ENCODE assay signal across 8 mouse cellular contexts in genomic region chr6:91159047-91159446, GRCm38 (mm10). TPM values are rescaled to one million over a fixed set of nuclear protein-coding genes. Genes with fewer than 3 reads are reported as not detected.
DNase-seq lines count a peak whose midpoint lies in the region; ATAC-seq lines count a peak whose summit lies in the region.

No protein-coding gene starts in this region.

- H3K9me3 ChIP-seq in kidney, embryonic 14.5 days (ENCODE audit: control insufficient read depth, low read length) = no peaks in the 10 kb centered on the region
- no peaks in the 10 kb centered on the region for H3K9me3 ChIP-seq in forebrain, embryonic 12.5 days
- no peaks in the 10 kb centered on the region for H3K9me3 ChIP-seq in limb, embryonic 10.5 days (replicated peaks)
- H3K9me3 ChIP-seq in midbrain, embryonic 16.5 days (replicated peaks; ENCODE audit: control insufficient read depth, low read length, poor library complexity, severe bottlenecking) = no peaks in the 10 kb centered on the region

- H3K4me1 ChIP-seq in kidney, embryonic 14.5 days (ENCODE audit: control insufficient read depth, insufficient read depth, low read length) = peaks cover 20% of the 10 kb centered on the region
- peaks cover 56% of the 10 kb centered on the region for H3K4me1 ChIP-seq in forebrain, embryonic 12.5 days
- peaks cover 63% of the 10 kb centered on the region for H3K4me1 ChIP-seq in limb, embryonic 10.5 days
- peaks cover 63% of the 10 kb centered on the region for H3K4me1 ChIP-seq in midbrain, embryonic 16.5 days (ENCODE audit: control insufficient read depth, insufficient read depth, low read length)

- no peaks in the 10 kb centered on the region for H3K27me3 ChIP-seq in kidney, embryonic 14.5 days (ENCODE audit: control insufficient read depth, insufficient read depth, low read length)
- H3K27me3 ChIP-seq in forebrain, embryonic 12.5 days = 0 out of 2 replicates have a peak, but pooled peaks cover 4% of the 10 kb centered on the region
- H3K27me3 ChIP-seq in limb, embryonic 10.5 days (ENCODE audit: low read depth, poor library complexity, severe bottlenecking) = no peaks in the 10 kb centered on the region; the same call in 1 of the 2 replicates
- no peaks in the 10 kb centered on the region for H3K27me3 ChIP-seq in midbrain, embryonic 16.5 days (ENCODE audit: control insufficient read depth, insufficient read depth, low read depth, low read length)

- 77% methylated on average over 9 of the region's 9 CpGs for WGBS in kidney, embryonic 14.5 days
- 85% methylated on average over 9 of the region's 9 CpGs for WGBS in forebrain, embryonic 12.5 days
- WGBS in limb, embryonic 10.5 days = 82% methylated on average over 9 of the region's 9 CpGs
- WGBS in midbrain, embryonic 16.5 days = 72% methylated on average over 9 of the region's 9 CpGs

- H3K4me3 ChIP-seq in kidney, embryonic 14.5 days (ENCODE audit: low read length) = no peak overlapping the region
- H3K4me3 ChIP-seq in forebrain, embryonic 12.5 days (replicated peaks) = no peak overlapping the region
- H3K4me3 ChIP-seq in limb, embryonic 10.5 days = peak overlapping the region; percentile 12; the same call in 1 of the 2 replicates
- peak overlapping the region; percentile 6; the same call in 1 of the 2 replicates for H3K4me3 ChIP-seq in midbrain, embryonic 16.5 days (ENCODE audit: low read depth, low read length)

- no peak overlapping the region for H3K27ac ChIP-seq in kidney, embryonic 14.5 days (ENCODE audit: low read depth, low read length)
- H3K27ac ChIP-seq in forebrain, embryonic 12.5 days = peak overlapping the region; percentile 6; the same call in 1 of the 2 replicates
- H3K27ac ChIP-seq in limb, embryonic 10.5 days = peak overlapping the region; percentile 95
- H3K27ac ChIP-seq in midbrain, embryonic 16.5 days (ENCODE audit: low read length) = peak overlapping the region; percentile 5

- no peak for ATAC-seq in kidney, embryonic 14.5 days (ENCODE audit: low FRiP score, low TSS enrichment)
- ATAC-seq in forebrain, embryonic 12.5 days (ENCODE audit: low FRiP score) = no peak
- ATAC-seq in midbrain, embryonic 16.5 days = no peak

- H3K4me2 ChIP-seq in kidney, embryonic 14.5 days (replicated peaks; ENCODE audit: low read depth, low read length) = no peak overlapping the region
- H3K4me2 ChIP-seq in forebrain, embryonic 12.5 days = peak overlapping the region; percentile 21; the same call in 1 of the 2 replicates
- peak overlapping the region; percentile 90 for H3K4me2 ChIP-seq in midbrain, embryonic 16.5 days (ENCODE audit: low read length)

- no peak for DNase-seq in kidney, adult 8-10 months
- no peak for DNase-seq in limb, embryonic 10.5 days (ENCODE audit: low spot score)
- DNase-seq in thymus, postnatal 10 days (ENCODE audit: low spot score in 2 of 2) = no peak
- no peak for DNase-seq in gastrocnemius, postnatal 4 days (ENCODE audit: low spot score in 2 of 2)
- DNase-seq in left cerebral cortex, postnatal 36 days (ENCODE audit: low spot score in 2 of 2) = no peak

- no peaks in the 10 kb centered on the region for H3K36me3 ChIP-seq in kidney, embryonic 14.5 days (ENCODE audit: control insufficient read depth, insufficient read depth, low read length)
- H3K36me3 ChIP-seq in forebrain, embryonic 12.5 days (replicated peaks) = peaks cover 12% of the 10 kb centered on the region; the same call in 1 of the 2 replicates
- peaks cover 9% of the 10 kb centered on the region; the same call in 1 of the 2 replicates for H3K36me3 ChIP-seq in limb, embryonic 10.5 days
- H3K36me3 ChIP-seq in midbrain, embryonic 16.5 days (ENCODE audit: control insufficient read depth, insufficient read depth, low read length) = no peaks in the 10 kb centered on the region

- intact Hi-C loops in left cerebral cortex, postnatal 36 days (cut with DNase I) = no loop called here

- peak overlapping the region; percentile 23; the same call in 1 of the 2 replicates for H3K9ac ChIP-seq in kidney, embryonic 14.5 days (ENCODE audit: low read depth, low read length)
- peak overlapping the region; percentile 25; the same call in 1 of the 2 replicates for H3K9ac ChIP-seq in forebrain, embryonic 12.5 days
- H3K9ac ChIP-seq in midbrain, embryonic 16.5 days (ENCODE audit: low read depth, low read length) = peak overlapping the region; percentile 88

RNA-seq across cellular contexts. Expression of gene Hdac11, which starts 2.6 kb away (rescaled TPM):
- polyA plus RNA-seq in kidney, embryonic 14.5 days (2014; fragmentation: Nextera tagmentation; extraction: Ambion mirVana) = 11.6 and 14.1 TPM in 2 replicates
- polyA plus RNA-seq in forebrain, embryonic 12.5 days (2016; fragmentation: Nextera tagmentation; extraction: Ambion mirVana) = 16.3 and 18.0 TPM in 2 replicates
- polyA plus RNA-seq in limb, embryonic 10.5 days (2016; fragmentation: Nextera tagmentation; extraction: Ambion mirVana) = 10.0 and 12.8 TPM in 2 replicates
- 48.0 and 56.3 TPM in 2 replicates for polyA plus RNA-seq in midbrain, embryonic 16.5 days (2015; fragmentation: Nextera tagmentation; extraction: Ambion mirVana)
- 10 to 100 TPM; 25.0 to 25.1 TPM for total RNA-seq in gastrocnemius, postnatal 4 days (2021)
- total RNA-seq in left cerebral cortex, postnatal 36 days (2021) = 100 to 1,000 TPM; 173 to 178 TPM

RNA-seq across cellular contexts. Expression of gene Nup210, which starts 42.4 kb away (rescaled TPM):
- 13.1 and 30.6 TPM in 2 replicates for polyA plus RNA-seq in kidney, embryonic 14.5 days (2014; fragmentation: Nextera tagmentation; extraction: Ambion mirVana)
- 32.7 and 37.9 TPM in 2 replicates for polyA plus RNA-seq in forebrain, embryonic 12.5 days (2016; fragmentation: Nextera tagmentation; extraction: Ambion mirVana)
- 7.2 and 10.7 TPM in 2 replicates for polyA plus RNA-seq in limb, embryonic 10.5 days (2016; fragmentation: Nextera tagmentation; extraction: Ambion mirVana)
- polyA plus RNA-seq in midbrain, embryonic 16.5 days (2015; fragmentation: Nextera tagmentation; extraction: Ambion mirVana) = 20.5 and 20.7 TPM in 2 replicates
- 10 to 100 TPM; 29.9 to 34.0 TPM for total RNA-seq in gastrocnemius, postnatal 4 days (2021)
- 10 to 100 TPM; 24.8 to 27.7 TPM for total RNA-seq in left cerebral cortex, postnatal 36 days (2021)

RNA-seq across cellular contexts. Expression of gene Fbln2, which starts 53.2 kb away (rescaled TPM):
- 16.4 and 22.1 TPM in 2 replicates for polyA plus RNA-seq in kidney, embryonic 14.5 days (2014; fragmentation: Nextera tagmentation; extraction: Ambion mirVana)
- polyA plus RNA-seq in forebrain, embryonic 12.5 days (2016; fragmentation: Nextera tagmentation; extraction: Ambion mirVana) = 39.4 and 45.6 TPM in 2 replicates
- 61.9 and 101 TPM in 2 replicates for polyA plus RNA-seq in limb, embryonic 10.5 days (2016; fragmentation: Nextera tagmentation; extraction: Ambion mirVana)
- 11.9 and 12.5 TPM in 2 replicates for polyA plus RNA-seq in midbrain, embryonic 16.5 days (2015; fragmentation: Nextera tagmentation; extraction: Ambion mirVana)
- total RNA-seq in gastrocnemius, postnatal 4 days (2021) = 100 to 1,000 TPM; 115 to 127 TPM
- total RNA-seq in left cerebral cortex, postnatal 36 days (2021) = 1 to 10 TPM; 4.0 to 6.8 TPM

Comparison
In these comparisons a context has a peak if more than half of its experiments do, and no peak if none do; other contexts are left out.
1. H3K4me3 ChIP-seq: peak in limb, embryonic 10.5 days (single experiment) and midbrain, embryonic 16.5 days (single experiment); none in kidney, embryonic 14.5 days (single experiment) and forebrain, embryonic 12.5 days (single experiment).
2. H3K9ac ChIP-seq: peak in every context shown above with its lines; median percentile 88 in midbrain, embryonic 16.5 days; 25 in forebrain, embryonic 12.5 days; 23 in kidney, embryonic 14.5 days.